Mouse (Mus musculus) CD4-positive helper T cell, adult 2 months (primary cell): ENCODE measurements around the gene Plekha4.
A peak's percentile ranks its signal among the peaks of the same experiment; 100 is the strongest.

Experiments used
- DNase-seq: peaks from one replicate; pipeline ENCODE4 v3.0.0-alpha.2; 2012; ENCODE audit warnings: low read depth, missing footprints, low spot score

Plekha4 gene

GRCm38 (mm10) chr7:45538163-45539041 is 12.3 kb downstream of the Plekha4 start:
- DNase-seq, result no peak

GRCm38 (mm10) chr7:45539095-45539494 is 13.0 kb downstream of the Plekha4 start:
- no peak for DNase-seq

DNA sequence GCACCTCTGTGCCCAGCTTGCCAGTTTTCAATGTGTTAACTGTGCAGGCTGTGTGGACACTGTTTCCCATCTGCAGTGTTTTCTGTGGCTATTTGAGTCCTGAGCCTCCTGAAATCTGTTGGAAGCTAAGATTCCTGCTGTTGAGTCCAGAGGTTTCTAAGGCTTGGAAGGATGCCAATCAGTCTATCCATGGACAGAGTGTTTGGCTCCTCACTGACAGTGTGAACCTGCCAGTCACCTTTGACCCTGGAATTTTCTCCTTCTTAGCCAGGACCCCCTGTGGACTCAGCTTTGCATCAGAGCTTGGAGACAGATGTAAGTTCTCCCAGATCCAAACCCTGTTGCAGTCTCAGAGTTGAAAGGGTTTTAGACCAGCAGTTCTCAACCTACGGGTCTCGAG is 14.1 kb downstream of the Plekha4 start:
- DNase-seq, result no peak

DNA sequence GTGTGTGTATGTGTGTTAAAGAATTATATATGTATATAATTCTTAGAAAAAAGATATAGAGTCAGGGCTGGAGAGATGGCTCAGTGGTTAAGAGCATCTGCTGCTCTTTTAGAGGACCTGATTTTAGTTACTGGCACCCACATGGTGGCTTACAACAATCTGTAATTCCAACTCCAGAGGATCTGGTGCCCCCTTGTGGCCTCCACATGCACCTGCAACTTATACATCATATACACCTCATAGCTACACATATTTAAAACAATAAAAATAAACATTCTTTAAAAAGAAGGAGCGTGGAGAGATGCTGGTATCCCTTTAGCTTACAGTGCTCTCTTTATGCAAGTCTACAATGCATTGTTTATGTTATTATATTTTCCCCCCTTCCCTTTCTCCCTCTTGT is 18.4 kb downstream of the Plekha4 start:
- DNase-seq, result no peak

GRCm38 (mm10) chr7:45549641-45550436 is 23.7 kb downstream of the Plekha4 start:
- DNase-seq, result no peak

GRCm38 (mm10) chr7:45550821-45551511 is 24.8 kb downstream of the Plekha4 start:
- DNase-seq, result no peak

DNA sequence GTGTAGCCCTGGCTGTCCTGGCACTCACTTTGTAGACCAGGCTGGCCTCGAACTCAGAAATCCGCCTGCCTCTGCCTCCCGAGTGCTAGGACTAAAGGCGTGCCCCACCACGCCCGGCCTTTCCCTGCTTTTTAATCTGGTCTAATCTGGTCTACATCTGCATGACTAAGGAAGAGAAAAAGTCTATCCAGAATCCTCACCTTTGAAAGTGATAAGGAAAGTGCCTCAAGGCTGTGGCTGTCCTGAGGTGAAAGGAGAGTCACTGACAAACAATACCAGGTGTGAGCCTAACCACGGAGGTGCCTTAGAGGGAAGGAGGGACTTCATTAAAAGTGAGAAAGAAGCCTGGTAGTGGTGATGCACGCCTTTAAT is 25.4 kb downstream of the Plekha4 start:
- DNase-seq, result no peak

- DNase-seq, result no peak
Measured at GRCm38 (mm10) chr7:45553519-45553918, 27.4 kb downstream of the Plekha4 start.

DNA sequence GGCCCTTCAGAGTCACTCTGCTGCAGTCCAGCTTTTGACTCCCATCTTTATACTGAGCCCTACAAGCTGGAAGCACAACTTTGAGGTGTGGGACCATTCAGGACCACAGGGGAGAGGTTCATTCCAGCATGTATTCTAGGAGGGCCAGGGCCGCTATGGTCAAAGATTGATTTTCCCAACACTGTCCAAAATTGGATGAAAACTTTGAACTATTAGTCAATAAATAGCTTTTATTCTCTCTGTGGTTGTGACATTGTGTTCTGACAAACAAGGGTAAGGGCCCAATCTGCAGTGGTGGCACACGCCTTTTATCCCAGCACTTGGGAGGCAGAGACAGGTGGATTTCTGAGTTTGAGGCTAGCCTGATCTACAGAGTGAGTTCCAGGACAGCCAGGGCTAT is 27.9 kb downstream of the Plekha4 start:
- no peak for DNase-seq

GRCm38 (mm10) chr7:45554744-45555143 is 28.6 kb downstream of the Plekha4 start, which contains the start of gene Hsd17b14:
Gene Hsd17b14 (plus strand): TSS chr7:45554893.
- no peak for DNase-seq

GRCm38 (mm10) chr7:45555787-45556186 is 29.7 kb downstream of the Plekha4 start:
- DNase-seq, result peak; percentile 74

DNA sequence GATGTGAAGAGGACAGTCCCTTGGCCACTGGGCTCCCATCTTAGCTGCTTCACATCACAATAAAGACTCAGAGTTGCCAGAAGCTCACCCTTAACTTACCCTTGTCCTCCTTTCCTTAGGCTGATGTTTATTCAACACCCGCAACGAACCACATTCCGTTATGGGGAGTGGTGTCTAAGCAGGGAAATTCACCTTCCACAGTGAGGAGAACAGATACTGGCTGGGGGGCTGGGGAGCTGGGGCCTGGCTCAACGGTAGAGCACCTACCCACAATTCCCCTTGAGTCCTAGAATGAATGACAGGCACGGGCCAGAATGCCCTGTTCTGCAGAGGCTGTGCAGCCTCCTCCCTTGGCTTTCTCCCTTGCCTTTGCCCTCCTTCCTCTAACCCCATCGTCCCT is 32.8 kb downstream of the Plekha4 start:
- no peak for DNase-seq

- peak; percentile 28 for DNase-seq
Measured at GRCm38 (mm10) chr7:45560241-45560640, 34.1 kb downstream of the Plekha4 start.

DNA sequence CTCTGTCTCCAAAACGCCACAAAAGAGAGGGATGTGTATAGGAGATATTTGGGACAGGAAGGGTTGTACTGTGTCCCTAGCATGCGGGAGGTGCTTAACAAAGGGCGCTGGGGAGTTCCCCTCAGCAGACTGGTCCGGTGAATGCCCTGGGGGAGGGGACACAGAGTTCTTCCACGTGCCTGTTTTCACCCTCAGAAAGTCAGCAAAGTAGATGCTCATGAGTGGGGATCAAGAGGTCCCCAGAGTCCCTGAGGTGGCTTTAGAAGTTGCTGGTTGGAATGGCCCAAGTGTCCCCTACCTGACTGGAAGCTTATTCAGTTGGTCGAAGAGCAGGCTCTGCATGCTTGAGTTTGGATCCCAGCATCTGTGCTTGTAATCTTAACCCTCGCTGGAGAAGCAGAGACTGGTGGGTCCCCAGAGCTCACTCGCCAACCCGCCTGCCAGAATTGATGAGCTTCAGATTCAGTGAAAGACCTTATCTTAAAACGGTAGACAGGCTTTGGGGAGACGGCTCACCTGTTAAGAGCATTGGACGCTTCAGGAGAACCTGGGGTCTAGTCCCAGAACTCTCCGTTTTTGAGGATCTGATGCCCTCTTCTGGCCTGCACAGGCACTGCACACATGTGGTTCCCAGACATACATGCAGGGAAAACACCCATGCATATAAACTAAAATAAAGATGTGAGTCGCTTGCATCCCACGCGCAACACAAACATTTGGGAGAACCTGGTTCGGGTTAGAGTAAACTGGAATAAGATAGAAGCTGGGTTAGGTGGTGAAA is 34.9 kb downstream of the Plekha4 start:
- DNase-seq, result peak; percentile 81

DNA sequence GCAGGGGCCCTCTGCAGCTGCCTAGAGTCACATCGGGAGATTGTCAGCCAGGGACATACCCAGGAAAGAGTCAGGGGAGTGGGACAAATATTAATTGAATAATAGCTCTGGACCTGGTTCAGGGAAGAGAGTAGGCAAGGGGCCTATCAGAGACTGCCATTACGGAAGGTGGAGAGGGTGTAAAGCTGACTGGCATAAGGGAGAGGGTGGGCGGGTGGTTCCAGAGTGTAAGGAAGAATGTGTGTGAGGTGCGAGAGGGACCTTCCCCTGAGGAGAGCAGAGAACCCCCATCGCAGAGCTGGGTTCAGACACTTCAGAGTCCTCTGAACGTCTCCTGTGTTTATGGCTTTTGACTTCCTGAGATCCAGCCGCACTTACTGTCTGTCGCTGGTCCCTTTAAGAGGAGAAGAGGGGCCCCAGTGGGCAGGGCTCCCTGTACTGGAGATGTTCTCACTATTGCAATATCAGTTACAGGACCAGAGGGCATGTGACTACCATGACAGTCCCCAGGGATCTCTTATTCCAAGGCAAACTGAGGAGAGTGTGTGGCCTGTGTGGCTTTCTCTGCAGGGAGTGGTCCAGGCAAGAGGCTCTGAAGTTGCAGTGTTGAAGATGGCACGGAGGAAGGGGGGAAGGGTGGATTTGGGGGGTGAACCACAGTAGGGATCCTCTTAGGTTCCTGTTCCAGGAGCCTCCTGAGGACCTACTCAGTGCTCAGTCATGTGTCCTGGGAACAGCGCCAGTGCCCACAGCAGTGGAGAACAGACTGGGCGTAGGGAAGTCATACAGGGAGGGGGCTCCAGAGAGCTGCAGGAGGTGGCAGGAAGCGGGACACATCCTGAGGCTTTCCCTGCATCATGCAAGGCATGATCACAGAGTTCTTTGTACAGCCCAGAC is 35.7 kb downstream of the Plekha4 start:
- DNase-seq, result no peak

DNA sequence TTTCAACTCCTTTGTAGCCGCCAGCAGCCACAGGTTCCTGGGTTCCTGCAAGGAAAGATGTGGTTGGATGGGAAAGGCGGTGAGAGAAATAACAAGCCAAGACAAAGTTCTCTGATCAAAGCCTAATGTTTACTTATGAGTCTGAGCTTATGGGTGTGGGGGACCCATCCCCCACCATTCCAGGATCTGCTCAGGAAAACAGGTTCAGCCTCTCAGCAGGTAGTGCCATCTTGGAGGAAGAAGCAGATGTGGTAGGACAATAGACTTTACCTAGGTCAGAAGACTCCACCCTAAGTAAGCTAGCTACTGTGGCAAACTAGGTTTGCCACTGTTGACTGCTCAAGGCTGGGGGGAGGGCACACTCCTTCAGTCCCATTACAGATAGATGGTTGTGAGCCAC is 38.7 kb downstream of the Plekha4 start:
- DNase-seq, result no peak

DNA sequence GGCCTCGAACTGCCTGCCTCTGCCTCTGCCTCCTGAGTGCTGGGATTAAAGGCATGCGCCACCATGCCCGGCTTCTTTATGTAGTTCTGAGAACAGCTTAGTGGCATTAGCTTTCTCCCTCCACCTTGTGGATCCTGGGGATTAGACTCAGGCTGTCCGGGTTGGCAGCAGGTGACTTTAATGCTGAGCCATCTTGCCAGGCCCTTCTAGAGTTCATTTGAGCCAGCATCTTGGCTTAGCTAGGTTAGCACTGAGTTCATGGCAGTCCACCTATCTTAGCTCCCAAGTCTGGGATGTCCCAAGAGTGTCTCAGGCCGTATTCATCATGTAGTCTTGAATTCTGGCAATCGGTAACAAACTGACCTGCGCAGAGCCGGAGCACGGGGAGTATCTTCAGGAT is 39.3 kb downstream of the Plekha4 start:
- DNase-seq, result no peak

DNA sequence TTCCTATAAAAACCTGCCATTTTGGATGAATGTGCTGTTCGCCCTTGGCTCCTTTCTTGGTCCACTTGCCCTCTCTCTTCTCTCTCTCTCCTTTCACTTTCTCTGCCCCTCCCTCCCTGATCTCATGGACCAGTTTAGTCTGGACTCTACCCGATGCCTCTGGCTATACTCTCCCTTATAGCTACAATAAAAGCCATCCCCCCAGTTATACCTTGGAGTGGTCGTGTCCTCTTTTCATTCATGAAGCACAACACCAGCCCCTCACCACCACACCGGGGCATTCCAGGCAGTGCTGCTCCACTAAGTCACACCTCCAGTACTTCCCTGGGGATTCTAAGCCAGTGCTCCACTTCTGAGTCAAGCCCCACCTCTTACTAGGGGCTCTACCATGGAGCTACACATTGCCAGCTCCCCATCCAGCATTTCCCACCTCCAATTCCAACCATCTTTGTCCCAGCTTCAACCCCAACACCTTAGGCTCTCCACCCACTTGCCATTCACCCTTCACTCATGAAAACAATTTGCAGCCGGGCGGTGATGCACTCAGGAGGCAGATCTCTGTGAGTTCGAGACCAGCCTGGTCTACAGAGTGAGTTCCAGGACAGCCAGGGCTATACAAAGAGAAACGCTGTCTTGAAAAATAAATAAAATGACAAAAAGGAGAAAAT is 41.1 kb downstream of the Plekha4 start:
- DNase-seq, result no peak

GRCm38 (mm10) chr7:45567780-45568516 is 41.8 kb downstream of the Plekha4 start:
- peak; percentile 93 for DNase-seq
